Mouse (Mus musculus) neural tube, embryonic 11.5 days (tissue): ENCODE results near the gene Drd4. TPM values are rescaled to one million over a fixed set of nuclear protein-coding genes. Genes with fewer than 3 reads are reported as not detected.
"Not testable (repeated sequence)": the region's sequence is repeated elsewhere in the genome, so short reads cannot be mapped to it uniquely, and the experiment has no call there.

ENCODE experiments used
- ATAC-seq: fragments of 200-750 bp; cut with Nextera tagmentation; 2 replicates; pipeline ENCODE4 v1.8.0; 2017; ENCODE audit warnings: moderate number of reproducible peaks, mild to moderate bottlenecking, moderate TSS enrichment, moderate library complexity; ENCODE audit not compliant: insufficient read depth, low FRiP score, low TSS enrichment
- DNase-seq: peaks from one replicate; pipeline ENCODE4 v3.0.0-alpha.2; 2015; ENCODE audit warnings: low spot score
- H3K27ac ChIP-seq: fragments of 300-500 bp; sonication (generic); 2 replicates; pipeline ENCODE4 v1.5.1; 2014; ENCODE audit warnings: low read depth, mild to moderate bottlenecking, low read length
- H3K27me3 ChIP-seq: fragments of 300-500 bp; sonication (generic); 2 replicates; pipeline ENCODE4 v1.6.1; 2014; ENCODE audit warnings: mild to moderate bottlenecking, low read length, mixed read lengths; ENCODE audit not compliant: control insufficient read depth, insufficient read depth
- H3K36me3 ChIP-seq: fragments of 300-500 bp; sonication (generic); 2 replicates; pipeline ENCODE4 v1.6.1; 2014; ENCODE audit warnings: mild to moderate bottlenecking, low read length, moderate library complexity, mixed read lengths; ENCODE audit not compliant: control insufficient read depth, insufficient read depth
- H3K4me1 ChIP-seq: fragments of 300-500 bp; sonication (generic); 2 replicates; pipeline ENCODE4 v1.6.1; 2014; ENCODE audit warnings: low read length, mixed read lengths; ENCODE audit not compliant: control insufficient read depth, insufficient read depth
- H3K4me2 ChIP-seq: fragments of 300-500 bp; sonication (generic); 2 replicates; pipeline ENCODE4 v1.6.1; 2014; ENCODE audit warnings: low read depth, mild to moderate bottlenecking, moderate library complexity
- H3K4me3 ChIP-seq: fragments of 300-500 bp; sonication (generic); 2 replicates; pipeline ENCODE4 v1.5.1; 2014; ENCODE audit warnings: low read depth, low read length
- H3K9ac ChIP-seq: fragments of 300-500 bp; sonication (generic); 2 replicates; pipeline ENCODE4 v1.6.1; 2014; ENCODE audit warnings: mild to moderate bottlenecking, low read length
- H3K9me3 ChIP-seq: fragments of 300-500 bp; sonication (generic); 2 replicates; pipeline ENCODE4 v1.6.1; 2016; ENCODE audit warnings: low read length; ENCODE audit not compliant: control insufficient read depth
- WGBS: fragments of 180-500 bp; shearing (Covaris S2); extraction: QIAGEN DNeasy Blood & Tissue Kit; methylation state at CpG from one replicate; pipeline ENCODE4 v1.1.7; 2014; 5-methylcytosine and 5-hydroxymethylcytosine counted together
- polyA plus RNA-seq: library from polyadenylated mRNA; unstranded; fragments of >200 nt; fragmentation: Nextera tagmentation; extraction: Ambion mirVana; gene quantifications from 2 replicates; pipeline ENCODE4 v1.2.1, GENCODE M21; 2014

The Drd4 gene
- 0.43 and 0.61 TPM in 2 replicates for polyA plus RNA-seq

DNA sequence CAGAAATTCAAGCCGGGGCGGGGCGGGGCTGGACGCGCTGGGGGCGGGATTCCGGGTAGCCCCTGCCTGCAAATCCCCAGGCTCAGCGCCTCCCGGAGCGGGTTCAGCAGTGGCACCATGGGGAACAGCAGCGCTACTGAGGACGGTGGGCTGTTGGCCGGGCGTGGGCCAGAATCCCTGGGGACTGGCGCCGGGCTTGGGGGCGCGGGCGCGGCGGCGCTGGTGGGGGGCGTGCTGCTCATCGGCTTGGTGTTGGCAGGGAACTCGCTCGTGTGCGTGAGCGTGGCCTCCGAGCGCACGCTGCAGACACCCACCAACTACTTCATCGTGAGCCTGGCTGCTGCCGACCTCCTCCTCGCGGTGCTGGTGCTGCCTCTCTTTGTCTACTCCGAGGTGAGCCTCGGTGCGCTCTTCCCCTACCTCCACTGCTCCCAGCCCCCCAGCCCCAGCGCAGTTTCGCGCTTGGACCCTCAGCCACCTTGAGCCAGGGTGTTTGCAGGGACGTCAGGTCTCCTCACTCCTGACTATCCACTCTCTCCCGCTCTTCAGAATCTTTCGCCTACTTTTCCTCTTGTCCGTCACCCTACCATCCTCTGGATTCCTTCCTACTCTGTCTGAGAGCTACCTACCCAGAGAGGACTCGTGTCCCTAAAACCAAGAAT is at the start of gene Drd4:
TSS of gene Drd4 (plus strand) at position 86 of the 662 bp plus-strand sequence.
- H3K36me3 ChIP-seq = no peaks in the 10 kb centered on the region
- peaks cover 57% of the 10 kb centered on the region for H3K27me3 ChIP-seq
- peak within 1 kb of the TSS; percentile 77 for H3K4me2 ChIP-seq
- H3K4me3 ChIP-seq = peak within 1 kb of the TSS; percentile 49
- DNase-seq (peak; percentile 53), ATAC-seq (no peak)
- H3K27ac ChIP-seq = no peak within 1 kb of the TSS
- H3K4me1 ChIP-seq = peaks cover 15% of the 10 kb centered on the region
- peak within 1 kb of the TSS; percentile 63 for H3K9ac ChIP-seq
- H3K9me3 ChIP-seq = no peaks in the 10 kb centered on the region
- 2% methylated on average over 40 of the region's 46 CpGs for WGBS

DNA sequence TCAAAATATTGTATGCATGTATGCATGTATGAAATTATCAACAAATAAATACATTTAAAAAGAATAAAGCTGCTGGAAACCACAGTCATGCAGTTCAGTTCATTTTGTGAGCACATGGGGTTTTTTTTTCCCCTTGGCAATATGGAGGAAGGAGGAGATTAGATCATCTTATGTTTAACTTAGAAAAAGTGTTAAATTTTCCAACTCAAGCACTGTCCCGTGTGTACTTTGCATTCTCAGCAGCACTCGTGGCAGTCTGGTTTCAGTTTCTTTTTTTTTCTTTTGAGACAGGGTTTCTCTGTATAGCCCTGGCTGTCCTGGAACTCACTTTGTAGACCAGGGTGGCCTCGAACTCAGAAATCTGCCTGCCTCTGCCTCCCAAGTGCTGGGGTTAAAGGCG is 41.3 kb upstream of the Drd4 start:
- not testable (repeated sequence) for ATAC-seq, H3K9ac ChIP-seq, DNase-seq, H3K4me1 ChIP-seq, H3K4me3 ChIP-seq, H3K27me3 ChIP-seq, H3K4me2 ChIP-seq, H3K9me3 ChIP-seq, H3K27ac ChIP-seq
- 93% methylated on average over 4 of the region's 4 CpGs for WGBS
- H3K36me3 ChIP-seq = peaks cover 18% of the 10 kb centered on the region

DNA sequence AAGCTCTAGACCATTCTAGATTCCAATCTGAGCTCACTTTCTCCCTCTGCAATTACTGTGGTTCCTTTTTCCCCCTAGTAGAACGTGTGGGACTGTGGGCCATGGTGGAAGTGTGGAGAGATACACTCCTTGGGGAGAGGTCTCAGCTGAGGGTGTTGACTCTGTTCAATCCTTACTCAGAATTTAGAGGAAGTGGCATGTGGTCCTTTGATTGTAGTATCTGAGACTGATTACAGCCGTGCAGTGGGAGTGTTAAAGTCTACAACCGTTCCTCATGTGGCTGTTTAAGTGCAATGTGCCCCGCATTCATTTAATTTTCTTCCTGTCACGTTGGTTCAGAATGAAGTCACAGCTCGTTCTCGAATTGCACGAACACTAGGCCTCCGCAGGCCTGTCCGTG is 35.6 kb upstream of the Drd4 start:
- no peak overlapping the region for H3K4me3 ChIP-seq
- ATAC-seq = no peak
- peaks cover 47% of the 10 kb centered on the region for H3K36me3 ChIP-seq
- no peak overlapping the region for H3K4me2 ChIP-seq
- H3K9me3 ChIP-seq = no peaks in the 10 kb centered on the region
- H3K27me3 ChIP-seq = no peaks in the 10 kb centered on the region
- no peaks in the 10 kb centered on the region for H3K4me1 ChIP-seq
- H3K9ac ChIP-seq = no peak overlapping the region
- no peak overlapping the region for H3K27ac ChIP-seq
- WGBS = 94% methylated on average over 10 of the region's 10 CpGs
- DNase-seq = peak; percentile 8

DNA sequence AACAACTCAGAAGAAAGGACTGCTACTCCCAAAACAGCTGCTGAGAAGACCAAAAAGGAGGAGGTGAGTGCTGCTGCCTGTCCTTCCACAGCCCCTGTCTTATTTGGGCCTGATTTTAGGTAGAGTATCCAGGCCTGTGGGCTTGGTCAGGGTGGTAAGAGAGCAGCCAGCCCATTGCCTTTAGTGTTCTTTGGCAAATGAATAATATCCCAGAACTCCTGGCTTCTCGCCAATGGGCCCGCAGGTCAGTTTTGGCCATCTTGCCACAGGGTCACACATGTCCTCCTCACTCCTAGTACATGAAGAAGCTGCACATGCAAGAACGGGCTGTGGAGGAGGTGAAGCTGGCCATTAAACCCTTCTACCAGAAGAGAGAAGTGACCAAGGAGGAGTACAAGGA is 30.3 kb upstream of the Drd4 start:
- H3K36me3 ChIP-seq = peaks cover 51% of the 10 kb centered on the region
- H3K27ac ChIP-seq = no peak overlapping the region
- no peak overlapping the region for H3K4me3 ChIP-seq

DNA sequence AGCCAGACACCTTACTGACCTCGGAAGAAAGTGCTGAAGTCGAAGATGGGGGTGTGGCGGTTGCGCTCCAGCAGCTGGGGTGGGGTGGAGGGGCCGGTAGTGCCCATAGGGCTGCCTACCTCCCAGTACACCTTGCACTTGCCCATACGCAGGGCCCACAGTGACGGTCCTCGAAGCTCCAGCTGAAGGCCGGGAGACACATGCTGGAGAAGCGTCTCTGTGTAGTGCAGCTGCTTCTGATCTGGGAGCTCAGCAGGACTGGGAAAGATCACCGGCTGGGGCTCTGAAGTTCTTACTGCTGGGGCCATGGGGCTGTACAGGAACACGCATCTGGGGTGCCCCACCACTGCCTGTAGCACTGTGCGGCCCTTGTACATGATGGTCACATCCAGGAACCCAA is 28.2 kb upstream of the Drd4 start:
- no peaks in the 10 kb centered on the region for H3K9me3 ChIP-seq
- ATAC-seq (no peak), DNase-seq (no peak)
- no peak overlapping the region for H3K27ac ChIP-seq
- H3K9ac ChIP-seq = no peak overlapping the region
- no peak overlapping the region for H3K4me2 ChIP-seq
- whole genome bisulfite sequencing = 85% methylated on average over 13 of the region's 13 CpGs
- no peaks in the 10 kb centered on the region for H3K27me3 ChIP-seq
- H3K4me3 ChIP-seq = no peak overlapping the region
- H3K36me3 ChIP-seq = peaks cover 34% of the 10 kb centered on the region
- peaks cover 10% of the 10 kb centered on the region; the same call in 1 of the 2 replicates for H3K4me1 ChIP-seq

More for the DNA sequence above, 30.3 kb upstream of the Drd4 start:
- no peak for DNase-seq
- no peak for ATAC-seq
- H3K27me3 ChIP-seq = no peaks in the 10 kb centered on the region
- WGBS = 93% methylated on average over 3 of the region's 3 CpGs
- no peaks in the 10 kb centered on the region for H3K9me3 ChIP-seq
- peaks cover 10% of the 10 kb centered on the region; the same call in 1 of the 2 replicates for H3K4me1 ChIP-seq
- H3K9ac ChIP-seq = no peak overlapping the region
- H3K4me2 ChIP-seq = no peak overlapping the region

DNA sequence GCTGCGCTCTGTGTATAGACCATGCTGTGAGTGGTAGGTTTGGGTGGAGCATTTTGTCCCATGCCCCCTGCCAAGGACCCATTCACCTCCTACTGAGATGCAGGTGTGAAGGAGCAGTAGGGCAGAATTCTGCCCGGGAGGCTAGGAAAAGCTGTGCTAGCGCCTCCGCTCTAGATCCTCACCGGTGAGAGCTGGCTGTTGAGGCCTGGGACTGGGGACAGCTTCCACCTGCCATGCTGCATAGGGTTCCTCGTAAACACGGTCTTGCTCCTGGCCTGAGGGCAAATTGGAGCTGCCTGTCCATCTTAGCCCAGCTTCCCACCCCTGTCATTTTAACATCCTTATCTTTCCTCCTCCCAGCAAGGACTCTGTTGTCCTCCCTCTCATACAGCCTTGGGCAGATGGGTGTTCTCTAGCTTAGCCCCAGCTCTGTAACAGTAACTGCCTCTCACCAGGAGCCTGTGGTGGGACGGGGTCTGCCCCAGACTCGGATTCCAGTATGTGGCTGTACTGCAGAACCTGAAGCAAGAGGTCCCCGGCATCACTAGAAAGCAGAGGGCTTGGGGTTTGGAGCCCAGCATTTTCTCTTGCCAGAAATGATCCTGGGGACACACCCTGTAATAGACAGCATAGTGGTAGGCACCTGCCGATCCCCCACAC is 27.6 kb upstream of the Drd4 start:
- Histone ChIP-seq H3K4me2 (no peak overlapping the region), H3K9ac (no peak overlapping the region), H3K36me3 (peaks cover 30% of the 10 kb centered on the region), H3K4me3 (no peak overlapping the region), H3K4me1 (peaks cover 10% of the 10 kb centered on the region; the same call in 1 of the 2 replicates), H3K27ac (no peak overlapping the region), H3K27me3 (no peaks in the 10 kb centered on the region), H3K9me3 (no peaks in the 10 kb centered on the region)
- 70% methylated on average over 11 of the region's 11 CpGs for WGBS
- ATAC-seq (no peak), DNase-seq (no peak)

DNA sequence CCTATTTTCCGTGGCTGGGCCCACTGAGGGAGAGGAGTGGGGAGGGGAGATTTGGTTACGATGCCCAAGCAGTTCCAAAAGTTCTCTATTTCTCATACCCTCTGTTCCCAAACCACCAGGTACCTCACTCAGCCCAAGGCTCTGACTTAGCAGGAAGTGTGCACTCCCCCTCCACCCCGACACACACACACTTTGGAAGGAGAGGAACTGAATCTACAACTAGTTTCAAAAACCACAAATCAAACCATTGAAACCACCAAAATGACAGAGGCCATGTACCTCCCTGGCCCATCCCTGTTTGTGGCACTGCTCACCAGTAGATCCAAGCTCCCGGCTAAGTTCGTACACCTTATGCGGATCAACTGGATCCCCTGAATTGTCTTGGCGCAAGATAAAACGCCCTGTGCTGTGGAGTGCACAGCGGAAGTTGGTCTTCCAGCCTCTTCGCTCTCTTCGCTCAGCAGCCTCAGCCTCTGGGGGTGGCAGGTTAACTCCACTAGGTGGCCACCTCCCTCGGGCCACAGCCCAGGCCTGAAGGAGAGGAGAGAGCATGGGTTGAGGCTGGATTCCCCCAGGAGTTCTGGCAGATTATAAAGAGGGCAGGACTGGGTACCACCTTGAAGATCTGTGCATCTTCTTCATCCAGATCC is 26.9 kb upstream of the Drd4 start:
- Histone ChIP-seq H3K4me3 (no peak overlapping the region), H3K36me3 (peaks cover 27% of the 10 kb centered on the region), H3K4me1 (peaks cover 10% of the 10 kb centered on the region; the same call in 1 of the 2 replicates), H3K9me3 (no peaks in the 10 kb centered on the region), H3K4me2 (no peak overlapping the region), H3K27ac (no peak overlapping the region), H3K27me3 (no peaks in the 10 kb centered on the region), H3K9ac (no peak overlapping the region; the same call in 1 of the 2 replicates)
- ATAC-seq (peak; percentile 61; the same call in 1 of the 2 replicates), DNase-seq (peak; percentile 56)
- 42% methylated on average over 12 of the region's 12 CpGs for WGBS

DNA sequence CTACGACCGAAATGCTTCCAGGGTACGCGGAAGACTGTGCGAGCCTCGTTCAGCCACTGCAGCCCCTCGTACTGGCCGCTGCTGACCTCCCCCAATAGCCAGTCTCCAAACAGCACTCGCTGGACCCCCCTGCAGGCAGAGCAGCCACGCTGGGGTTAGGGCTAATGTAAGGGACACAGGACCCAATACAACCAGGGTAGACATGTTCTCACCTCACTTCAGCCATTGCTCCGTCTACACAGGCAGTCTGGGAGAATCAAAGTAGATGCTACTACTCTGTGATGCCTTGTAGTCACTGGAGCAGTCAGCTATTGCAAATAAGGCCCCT is 26.4 kb upstream of the Drd4 start:
- H3K4me3 ChIP-seq = no peak overlapping the region
- no peak overlapping the region for H3K27ac ChIP-seq
- H3K4me2 ChIP-seq = no peak overlapping the region; the same call in 1 of the 2 replicates
- DNase-seq = no peak
- H3K9ac ChIP-seq = no peak overlapping the region
- peaks cover 23% of the 10 kb centered on the region for H3K36me3 ChIP-seq
- no peaks in the 10 kb centered on the region for H3K27me3 ChIP-seq
- ATAC-seq = no peak; the same call in 1 of the 2 replicates
- peaks cover 10% of the 10 kb centered on the region; the same call in 1 of the 2 replicates for H3K4me1 ChIP-seq
- no peaks in the 10 kb centered on the region for H3K9me3 ChIP-seq
- WGBS = 44% methylated on average over 11 of the region's 11 CpGs
